Mouse (Mus musculus): ENCODE results near the gene Cdca3. TPM values are rescaled to one million over a fixed set of nuclear protein-coding genes. Genes with fewer than 3 reads are reported as not detected.
A peak's percentile ranks its signal among the peaks of the same experiment; 100 is the strongest.
"Not testable (repeated sequence)": the region's sequence is repeated elsewhere in the genome, so short reads cannot be mapped to it uniquely, and the experiment has no call there.

Cdca3 gene
- polyA plus RNA-seq, 1 experiment from 2014 or later, result 187 TPM

GRCm38 (mm10) chr6:124828101-124828592 lies 1.2 kb upstream of the Cdca3 start:
- Histone ChIP-seq H3K27me3 (ENCODE audit: insufficient read depth, low read length) (no peaks in the 10 kb centered on the region), H3K4me1 (ENCODE audit: insufficient read depth, low read length) (peaks cover 22% of the 10 kb centered on the region), H3K9ac (replicated peaks; ENCODE audit: low read length) (peak overlapping the region; percentile 76), H3K36me3 (ENCODE audit: insufficient read depth, low read length) (peaks cover 37% of the 10 kb centered on the region), H3K9me3 (ENCODE audit: low read length) (no peaks in the 10 kb centered on the region), H3K4me3 (ENCODE audit: low read length) (peak overlapping the region; percentile 68), H3K4me2 (replicated peaks; ENCODE audit: low read depth, low read length) (peak overlapping the region; percentile 94), H3K27ac (ENCODE audit: low read length) (peak overlapping the region; percentile 65)
- ATAC-seq (ENCODE audit: low FRiP score, low TSS enrichment), result no peak
- 14% methylated on average over 10 of the region's 10 CpGs for WGBS

- H3K4me3 ChIP-seq (ENCODE audit: low read length), result peak overlapping the region; percentile 68
- peak overlapping the region; percentile 68 for H3K4me2 ChIP-seq (replicated peaks; ENCODE audit: low read depth, low read length)
- H3K9me3 ChIP-seq (ENCODE audit: low read length), result no peaks in the 10 kb centered on the region
- peak overlapping the region; percentile 83 for H3K9ac ChIP-seq (replicated peaks; ENCODE audit: low read length)
- H3K27me3 ChIP-seq (ENCODE audit: insufficient read depth, low read length), result no peaks in the 10 kb centered on the region
- ATAC-seq (ENCODE audit: low FRiP score, low TSS enrichment), result peak; percentile 90
- H3K4me1 ChIP-seq (ENCODE audit: insufficient read depth, low read length), result peaks cover 22% of the 10 kb centered on the region
- H3K27ac ChIP-seq (ENCODE audit: low read length), result peak overlapping the region; percentile 96
- peaks cover 26% of the 10 kb centered on the region for H3K36me3 ChIP-seq (ENCODE audit: insufficient read depth, low read length)
- WGBS, result under 1% methylated on average over 38 of the region's 38 CpGs
These were observed 703 bp downstream of the Cdca3 start for GRCm38 (mm10) chr6:124829799-124830700.

GRCm38 (mm10) chr6:124831199-124831598 lies 1.9 kb downstream of the Cdca3 start:
- H3K9ac ChIP-seq (replicated peaks; ENCODE audit: low read length); H3K9me3 ChIP-seq (ENCODE audit: low read length); ATAC-seq (ENCODE audit: low FRiP score, low TSS enrichment); H3K27me3 ChIP-seq (ENCODE audit: insufficient read depth, low read length); H3K27ac ChIP-seq (ENCODE audit: low read length): not testable (repeated sequence)
- WGBS, result 97% methylated on average over 4 of the region's 4 CpGs
- peak overlapping the region; percentile 68 for H3K4me3 ChIP-seq (ENCODE audit: low read length)
- H3K4me1 ChIP-seq (ENCODE audit: insufficient read depth, low read length), result peaks cover 22% of the 10 kb centered on the region
- peak overlapping the region; percentile 68 for H3K4me2 ChIP-seq (replicated peaks; ENCODE audit: low read depth, low read length)
- H3K36me3 ChIP-seq (ENCODE audit: insufficient read depth, low read length), result peaks cover 21% of the 10 kb centered on the region

DNA sequence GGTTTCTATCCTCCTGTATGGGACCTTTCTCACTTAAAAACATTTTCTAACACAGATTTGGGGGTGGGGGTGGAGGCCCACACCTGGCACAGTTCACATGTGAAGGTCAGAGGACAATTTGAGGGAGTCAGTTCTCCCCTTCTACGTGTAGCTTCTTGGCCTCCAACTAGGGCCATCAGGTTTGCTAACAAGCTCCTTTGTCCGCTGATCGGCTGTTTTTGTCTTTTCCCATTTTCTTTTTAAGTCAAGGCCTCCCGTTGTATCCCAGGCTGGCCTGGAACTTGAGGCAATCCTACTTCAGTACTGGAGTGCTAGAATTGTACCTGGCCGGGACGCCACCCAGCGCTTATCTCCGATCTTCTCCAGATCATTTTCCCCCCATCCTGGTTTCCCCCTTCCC lies 2.3 kb downstream of the Cdca3 start:
- Histone ChIP-seq H3K4me3 (ENCODE audit: low read length) (no peak overlapping the region), H3K9me3 (ENCODE audit: low read length) (no peaks in the 10 kb centered on the region), H3K4me2 (replicated peaks; ENCODE audit: low read depth, low read length) (peak overlapping the region; percentile 68; the same call in 1 of the 2 replicates), H3K27ac (ENCODE audit: low read length) (no peak overlapping the region), H3K4me1 (ENCODE audit: insufficient read depth, low read length) (peaks cover 22% of the 10 kb centered on the region), H3K27me3 (ENCODE audit: insufficient read depth, low read length) (no peaks in the 10 kb centered on the region), H3K36me3 (ENCODE audit: insufficient read depth, low read length) (peaks cover 19% of the 10 kb centered on the region), H3K9ac (replicated peaks; ENCODE audit: low read length) (no peak overlapping the region)
- no peak for ATAC-seq (ENCODE audit: low FRiP score, low TSS enrichment)
- 92% methylated on average over 8 of the region's 8 CpGs for WGBS

GRCm38 (mm10) chr6:124834512-124835081 lies 5.2 kb downstream of the Cdca3 start:
- no peak for ATAC-seq (ENCODE audit: low FRiP score, low TSS enrichment)
- 80% methylated on average over 6 of the region's 6 CpGs for WGBS

DNA sequence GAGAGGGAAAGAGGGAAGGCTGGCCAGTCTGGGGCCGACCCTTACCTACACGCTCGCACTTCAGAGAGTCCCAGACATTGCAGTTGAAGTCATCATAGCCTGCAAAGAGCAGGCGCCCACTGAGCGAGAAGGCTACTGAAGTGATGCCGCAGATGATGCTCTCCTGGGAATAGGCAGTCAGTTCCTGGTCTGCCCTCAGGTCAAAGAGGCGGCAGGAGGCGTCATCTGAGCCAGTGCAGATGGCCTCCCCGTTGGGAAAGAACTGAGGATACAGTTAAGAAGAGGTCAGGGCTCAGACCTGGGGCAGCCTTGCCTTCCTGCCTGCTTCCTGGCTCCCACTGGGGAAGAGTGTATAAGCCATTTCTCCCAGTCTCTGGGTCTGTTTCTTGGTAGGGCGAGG lies 6.2 kb downstream of the Cdca3 start:
- no peaks in the 10 kb centered on the region for H3K27me3 ChIP-seq (ENCODE audit: insufficient read depth, low read length)
- H3K4me2 ChIP-seq (replicated peaks; ENCODE audit: low read depth, low read length), result no peak overlapping the region
- no peak overlapping the region for H3K9ac ChIP-seq (replicated peaks; ENCODE audit: low read length)
- H3K9me3 ChIP-seq (ENCODE audit: low read length), result no peaks in the 10 kb centered on the region
- H3K36me3 ChIP-seq (ENCODE audit: insufficient read depth, low read length), result peaks cover 19% of the 10 kb centered on the region
- 28% methylated on average over 10 of the region's 10 CpGs for WGBS
- no peak overlapping the region for H3K4me3 ChIP-seq (ENCODE audit: low read length)
- no peak for ATAC-seq (ENCODE audit: low FRiP score, low TSS enrichment)
- peaks cover 24% of the 10 kb centered on the region for H3K4me1 ChIP-seq (ENCODE audit: insufficient read depth, low read length)
- no peak overlapping the region for H3K27ac ChIP-seq (ENCODE audit: low read length)

More at GRCm38 (mm10) chr6:124834512-124835081, 5.2 kb downstream of the Cdca3 start:
- no peaks in the 10 kb centered on the region for H3K27me3 ChIP-seq (ENCODE audit: insufficient read depth, low read length)
- H3K9ac ChIP-seq (replicated peaks; ENCODE audit: low read length), result no peak overlapping the region
- peaks cover 19% of the 10 kb centered on the region for H3K36me3 ChIP-seq (ENCODE audit: insufficient read depth, low read length)
- no peak overlapping the region for H3K4me2 ChIP-seq (replicated peaks; ENCODE audit: low read depth, low read length)
- no peaks in the 10 kb centered on the region for H3K9me3 ChIP-seq (ENCODE audit: low read length)
- H3K4me3 ChIP-seq (ENCODE audit: low read length), result no peak overlapping the region
- H3K4me1 ChIP-seq (ENCODE audit: insufficient read depth, low read length), result peaks cover 18% of the 10 kb centered on the region
- H3K27ac ChIP-seq (ENCODE audit: low read length), result no peak overlapping the region

DNA sequence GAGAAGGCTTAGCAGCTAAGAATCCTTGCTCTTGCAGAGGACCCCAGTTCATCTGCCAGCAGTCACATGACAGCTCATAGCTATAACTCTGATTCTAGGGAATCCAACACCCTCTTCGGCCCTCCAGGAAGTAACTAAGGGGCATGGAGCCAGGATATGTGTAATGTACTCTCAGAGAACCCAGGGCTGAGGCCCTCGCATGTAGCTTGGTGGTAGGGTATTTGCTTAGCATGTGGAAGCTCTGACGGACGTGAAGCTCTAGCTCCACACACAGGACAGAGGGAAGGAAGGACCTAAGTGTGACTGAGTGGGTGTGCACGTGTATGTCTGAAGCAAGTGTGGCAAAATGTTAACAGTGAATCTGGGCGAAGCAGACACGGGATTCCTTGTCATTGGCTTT lies 7.1 kb downstream of the Cdca3 start:
- 61% methylated on average over 7 of the region's 7 CpGs for WGBS
- no peak overlapping the region for H3K27ac ChIP-seq (ENCODE audit: low read length)
- no peaks in the 10 kb centered on the region for H3K27me3 ChIP-seq (ENCODE audit: insufficient read depth, low read length)
- H3K9me3 ChIP-seq (ENCODE audit: low read length), result no peaks in the 10 kb centered on the region
- H3K4me3 ChIP-seq (ENCODE audit: low read length), result no peak overlapping the region
- H3K36me3 ChIP-seq (ENCODE audit: insufficient read depth, low read length), result peaks cover 22% of the 10 kb centered on the region
- peaks cover 18% of the 10 kb centered on the region for H3K4me1 ChIP-seq (ENCODE audit: insufficient read depth, low read length)
- H3K4me2 ChIP-seq (replicated peaks; ENCODE audit: low read depth, low read length), result no peak overlapping the region
- no peak for ATAC-seq (ENCODE audit: low FRiP score, low TSS enrichment)
- H3K9ac ChIP-seq (replicated peaks; ENCODE audit: low read length), result no peak overlapping the region

DNA sequence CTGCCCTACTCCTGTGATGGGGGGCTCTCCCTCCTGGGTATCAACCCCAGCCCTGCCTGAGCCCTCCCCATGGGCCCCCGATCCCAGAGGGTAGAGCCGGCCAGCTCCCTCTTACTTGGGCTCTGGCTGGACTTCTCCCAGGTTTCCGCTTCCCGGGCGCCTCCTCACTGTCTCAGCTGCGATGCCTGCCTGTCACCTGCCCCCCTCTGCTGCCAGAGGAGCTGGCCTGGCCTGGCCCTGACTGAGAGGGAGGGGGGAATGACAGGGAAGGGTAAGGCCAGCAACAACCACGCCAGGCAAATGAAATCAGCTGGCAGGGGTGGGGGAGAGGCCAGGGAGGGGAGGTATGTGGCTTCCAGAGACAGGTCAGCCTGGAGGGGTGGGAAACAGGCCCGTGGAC lies 10.5 kb downstream of the Cdca3 start:
- WGBS, result 5% methylated on average over 8 of the region's 8 CpGs
- H3K4me3 ChIP-seq (ENCODE audit: low read length), result no peak overlapping the region

GRCm38 (mm10) chr6:124840241-124841167 lies 11.2 kb downstream of the Cdca3 start, which contains the start of gene Gnb3:
Gene Gnb3 (minus strand): TSS chr6:124840275.
- ATAC-seq (ENCODE audit: low FRiP score, low TSS enrichment), result peak; percentile 0; the same call in 1 of the 2 replicates
- Histone ChIP-seq H3K9me3 (ENCODE audit: low read length) (no peaks in the 10 kb centered on the region), H3K9ac (replicated peaks; ENCODE audit: low read length) (peak within 1 kb of the TSS; percentile 62), H3K4me1 (ENCODE audit: insufficient read depth, low read length) (peaks cover 16% of the 10 kb centered on the region), H3K4me2 (replicated peaks; ENCODE audit: low read depth, low read length) (peak within 1 kb of the TSS; percentile 36), H3K27ac (ENCODE audit: low read length) (0 out of 2 replicates have a peak within 1 kb of the TSS, but pooled peaks have one; percentile 49), H3K36me3 (ENCODE audit: insufficient read depth, low read length) (peaks cover 5% of the 10 kb centered on the region; the same call in 1 of the 2 replicates), H3K27me3 (ENCODE audit: insufficient read depth, low read length) (no peaks in the 10 kb centered on the region), H3K4me3 (ENCODE audit: low read length) (no peak within 1 kb of the TSS)
- 34% methylated on average over 15 of the region's 15 CpGs for WGBS

More for the DNA sequence above, 10.5 kb downstream of the Cdca3 start:
- no peaks in the 10 kb centered on the region for H3K27me3 ChIP-seq (ENCODE audit: insufficient read depth, low read length)
- peak overlapping the region; percentile 62 for H3K9ac ChIP-seq (replicated peaks; ENCODE audit: low read length)
- no peaks in the 10 kb centered on the region for H3K9me3 ChIP-seq (ENCODE audit: low read length)
- peaks cover 16% of the 10 kb centered on the region for H3K4me1 ChIP-seq (ENCODE audit: insufficient read depth, low read length)
- H3K27ac ChIP-seq (ENCODE audit: low read length), result no peak overlapping the region
- H3K4me2 ChIP-seq (replicated peaks; ENCODE audit: low read depth, low read length), result peak overlapping the region; percentile 36
- ATAC-seq (ENCODE audit: low FRiP score, low TSS enrichment), result peak; percentile 17
- H3K36me3 ChIP-seq (ENCODE audit: insufficient read depth, low read length), result peaks cover 5% of the 10 kb centered on the region

Measured in kidney, embryonic 16.5 days (tissue).